Mouse (Mus musculus): Measurements from ENCODE around the gene Gm49395. TPM values are rescaled to one million over a fixed set of nuclear protein-coding genes. Genes with fewer than 3 reads are reported as not detected.

Gene Gm49395
- polyA plus RNA-seq, 1 experiment from 2014 or later, result 4.9 TPM

DNA sequence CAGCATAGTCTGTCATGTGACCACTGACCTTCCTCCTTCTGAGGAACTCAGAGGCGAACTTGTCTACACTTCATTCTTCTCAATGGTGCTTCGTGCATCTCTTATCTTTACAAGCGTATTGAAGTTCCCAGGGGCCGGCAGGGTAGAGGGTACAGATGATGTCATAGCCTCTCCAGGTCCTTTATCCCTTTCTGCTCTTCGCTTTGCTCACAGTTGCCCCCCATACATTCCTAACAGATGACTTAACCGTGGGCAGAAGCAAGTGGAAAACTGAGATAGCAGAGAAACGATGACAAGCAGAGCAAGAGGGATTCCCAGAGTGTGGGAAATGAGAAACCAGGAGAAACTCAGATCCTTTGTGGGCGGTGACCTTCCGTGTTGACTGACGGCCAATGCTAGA is 80.3 kb downstream of the Gm49395 start:
- Histone ChIP-seq H3K9ac (ENCODE audit: low read length) (no peak overlapping the region), H3K27me3 (ENCODE audit: control insufficient read depth, insufficient read depth, low read length) (no peaks in the 10 kb centered on the region), H3K4me1 (ENCODE audit: control insufficient read depth, insufficient read depth, low read length) (no peaks in the 10 kb centered on the region), H3K9me3 (replicated peaks; ENCODE audit: control insufficient read depth, low read length) (no peaks in the 10 kb centered on the region), H3K4me2 (ENCODE audit: low read depth, low read length) (no peak overlapping the region), H3K27ac (ENCODE audit: low read length) (no peak overlapping the region), H3K4me3 (replicated peaks; ENCODE audit: low read length) (no peak overlapping the region), H3K36me3 (ENCODE audit: control insufficient read depth, insufficient read depth, low read length) (no peaks in the 10 kb centered on the region)
- 65% methylated on average over 10 of the region's 10 CpGs for WGBS
- ATAC-seq (ENCODE audit: insufficient read depth, low FRiP score), result no peak

DNA sequence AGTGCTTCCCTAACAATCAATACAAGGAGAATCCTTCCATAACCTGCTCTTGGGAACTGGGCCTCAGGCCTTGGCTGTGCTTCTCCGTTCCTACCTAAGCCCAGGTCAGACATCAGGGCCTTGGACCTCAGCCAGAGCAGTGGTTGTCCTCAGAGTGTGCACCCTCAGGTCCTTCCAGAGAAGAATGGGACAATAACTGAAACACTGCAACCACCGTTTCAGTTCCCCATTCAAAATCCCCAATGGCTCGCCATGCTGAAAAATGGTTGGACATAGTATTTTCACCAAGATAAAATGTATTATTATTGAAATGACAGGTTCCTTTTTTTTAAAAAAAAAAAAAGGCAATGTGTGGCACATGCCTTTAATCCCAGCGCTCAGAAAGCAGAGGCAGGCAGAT is 81.0 kb downstream of the Gm49395 start:
- ATAC-seq (ENCODE audit: insufficient read depth, low FRiP score), result no peak
- Histone ChIP-seq H3K4me1 (ENCODE audit: control insufficient read depth, insufficient read depth, low read length) (no peaks in the 10 kb centered on the region), H3K9me3 (replicated peaks; ENCODE audit: control insufficient read depth, low read length) (no peaks in the 10 kb centered on the region), H3K27me3 (ENCODE audit: control insufficient read depth, insufficient read depth, low read length) (no peaks in the 10 kb centered on the region), H3K9ac (ENCODE audit: low read length) (no peak overlapping the region), H3K4me2 (ENCODE audit: low read depth, low read length) (no peak overlapping the region), H3K36me3 (ENCODE audit: control insufficient read depth, insufficient read depth, low read length) (no peaks in the 10 kb centered on the region), H3K27ac (ENCODE audit: low read length) (no peak overlapping the region), H3K4me3 (replicated peaks; ENCODE audit: low read length) (no peak overlapping the region)
- 86% methylated on average over 4 of the region's 4 CpGs for WGBS

DNA sequence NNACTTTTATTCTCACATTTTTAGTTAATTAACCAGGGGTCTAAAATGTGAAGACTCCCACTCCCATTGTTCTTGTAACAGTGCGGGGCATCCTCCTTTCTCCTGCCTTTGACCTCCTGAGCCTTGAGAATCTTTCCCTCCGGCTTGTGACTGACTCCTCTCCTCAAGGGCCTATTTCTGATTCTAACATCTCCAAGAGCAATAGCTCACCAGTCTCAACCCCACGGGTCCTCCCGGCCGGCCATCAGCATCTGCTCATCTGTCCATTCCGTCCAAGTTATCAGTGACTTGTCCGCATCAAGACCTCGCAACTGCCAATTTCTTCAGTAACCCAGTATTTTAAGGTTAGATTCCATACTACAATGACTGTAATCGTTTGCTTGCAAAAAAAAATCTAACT is 84.2 kb downstream of the Gm49395 start:
- H3K27ac ChIP-seq (ENCODE audit: low read length), result no peak overlapping the region
- H3K9ac ChIP-seq (ENCODE audit: low read length), result no peak overlapping the region
- H3K27me3 ChIP-seq (ENCODE audit: control insufficient read depth, insufficient read depth, low read length), result no peaks in the 10 kb centered on the region
- H3K4me2 ChIP-seq (ENCODE audit: low read depth, low read length), result no peak overlapping the region
- WGBS, result 90% methylated on average over 9 of the region's 9 CpGs
- no peaks in the 10 kb centered on the region for H3K4me1 ChIP-seq (ENCODE audit: control insufficient read depth, insufficient read depth, low read length)
- no peaks in the 10 kb centered on the region for H3K36me3 ChIP-seq (ENCODE audit: control insufficient read depth, insufficient read depth, low read length)
- ATAC-seq (ENCODE audit: insufficient read depth, low FRiP score), result no peak
- H3K4me3 ChIP-seq (replicated peaks; ENCODE audit: low read length), result no peak overlapping the region
- H3K9me3 ChIP-seq (replicated peaks; ENCODE audit: control insufficient read depth, low read length), result no peaks in the 10 kb centered on the region

DNA sequence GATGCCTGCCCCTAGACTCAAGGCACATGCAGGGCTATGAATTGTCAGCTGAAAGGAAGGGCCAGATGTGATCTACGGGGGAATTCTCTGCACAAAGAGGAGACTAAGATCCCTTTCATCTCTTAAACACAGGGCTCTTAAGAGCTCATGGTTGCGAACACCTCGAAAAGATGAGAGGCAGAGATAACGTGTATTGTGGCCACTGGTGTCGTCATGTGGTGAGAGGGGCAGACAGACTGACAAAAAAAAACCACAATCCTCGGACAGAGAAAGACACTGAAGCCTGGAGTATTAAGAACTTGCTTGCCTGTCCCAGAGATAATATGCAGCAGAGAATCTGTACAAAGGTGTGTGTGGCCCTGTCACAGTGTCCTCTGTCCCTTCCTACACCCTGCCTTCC is 90.2 kb downstream of the Gm49395 start:
- Histone ChIP-seq H3K27ac (ENCODE audit: low read length) (no peak overlapping the region), H3K9ac (ENCODE audit: low read length) (no peak overlapping the region), H3K36me3 (ENCODE audit: control insufficient read depth, insufficient read depth, low read length) (no peaks in the 10 kb centered on the region), H3K9me3 (replicated peaks; ENCODE audit: control insufficient read depth, low read length) (no peaks in the 10 kb centered on the region), H3K4me1 (ENCODE audit: control insufficient read depth, insufficient read depth, low read length) (no peaks in the 10 kb centered on the region), H3K27me3 (ENCODE audit: control insufficient read depth, insufficient read depth, low read length) (no peaks in the 10 kb centered on the region), H3K4me3 (replicated peaks; ENCODE audit: low read length) (no peak overlapping the region), H3K4me2 (ENCODE audit: low read depth, low read length) (no peak overlapping the region)
- 61% methylated on average over 6 of the region's 6 CpGs for WGBS
- no peak for ATAC-seq (ENCODE audit: insufficient read depth, low FRiP score)

DNA sequence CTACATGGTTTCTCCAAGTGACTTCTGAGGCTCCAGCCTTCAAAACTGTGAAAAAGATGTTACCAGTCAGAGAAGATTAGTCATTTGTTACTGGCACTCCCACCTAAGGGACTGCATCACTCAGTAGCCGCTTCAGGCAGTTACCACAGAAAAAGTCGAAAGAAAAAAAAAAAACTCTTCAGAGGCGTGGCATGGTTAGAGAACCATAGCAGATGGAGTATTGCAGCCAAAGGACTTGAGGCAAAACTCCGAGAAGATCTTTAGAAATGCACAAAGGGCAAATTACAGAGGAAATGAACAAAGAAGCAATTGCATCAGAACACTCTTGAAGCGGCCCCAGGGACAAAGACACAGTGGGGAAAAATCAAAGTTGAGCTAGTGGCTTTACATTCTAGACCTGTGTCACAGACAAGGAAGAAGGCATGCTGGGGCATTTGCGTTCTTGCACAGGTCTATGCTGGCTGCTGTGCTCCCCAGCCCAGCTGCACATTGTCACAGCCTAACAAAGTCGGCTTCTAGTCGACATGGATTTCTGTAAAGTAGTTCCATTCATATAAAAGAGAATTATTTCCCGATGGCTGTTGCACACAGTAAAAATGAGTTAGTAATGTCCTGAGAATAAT is 95.4 kb downstream of the Gm49395 start:
- WGBS, result 40% methylated on average over 9 of the region's 9 CpGs
- ATAC-seq (ENCODE audit: insufficient read depth, low FRiP score), result no peak
- no peaks in the 10 kb centered on the region for H3K9me3 ChIP-seq (replicated peaks; ENCODE audit: control insufficient read depth, low read length)
- H3K36me3 ChIP-seq (ENCODE audit: control insufficient read depth, insufficient read depth, low read length), result no peaks in the 10 kb centered on the region
- no peak overlapping the region for H3K4me2 ChIP-seq (ENCODE audit: low read depth, low read length)
- no peak overlapping the region for H3K9ac ChIP-seq (ENCODE audit: low read length)
- no peak overlapping the region for H3K27ac ChIP-seq (ENCODE audit: low read length)
- no peaks in the 10 kb centered on the region for H3K27me3 ChIP-seq (ENCODE audit: control insufficient read depth, insufficient read depth, low read length)
- no peak overlapping the region for H3K4me3 ChIP-seq (replicated peaks; ENCODE audit: low read length)
- H3K4me1 ChIP-seq (ENCODE audit: control insufficient read depth, insufficient read depth, low read length), result no peaks in the 10 kb centered on the region

DNA sequence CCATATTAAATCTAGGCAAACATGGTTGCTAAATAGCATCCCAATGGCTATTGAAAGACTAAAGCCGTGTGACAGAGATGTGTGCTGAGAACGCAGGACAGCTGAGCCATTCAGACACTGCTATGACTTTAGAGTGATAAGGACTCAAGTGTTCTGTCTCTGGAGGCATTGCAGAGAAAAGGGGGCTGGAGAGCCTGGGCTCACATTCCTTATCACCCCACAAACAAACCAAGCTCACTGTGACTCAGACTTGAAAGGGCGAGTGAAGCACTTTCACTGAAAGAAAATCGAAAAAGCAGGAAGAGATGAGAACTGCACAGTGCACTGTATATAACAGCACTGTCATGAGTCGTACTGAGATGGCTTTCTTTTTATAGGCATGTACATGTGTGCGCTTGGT is 96.4 kb downstream of the Gm49395 start:
- Histone ChIP-seq H3K9ac (ENCODE audit: low read length) (no peak overlapping the region), H3K9me3 (replicated peaks; ENCODE audit: control insufficient read depth, low read length) (no peaks in the 10 kb centered on the region), H3K4me2 (ENCODE audit: low read depth, low read length) (no peak overlapping the region), H3K27me3 (ENCODE audit: control insufficient read depth, insufficient read depth, low read length) (no peaks in the 10 kb centered on the region), H3K4me1 (ENCODE audit: control insufficient read depth, insufficient read depth, low read length) (no peaks in the 10 kb centered on the region), H3K36me3 (ENCODE audit: control insufficient read depth, insufficient read depth, low read length) (no peaks in the 10 kb centered on the region), H3K27ac (ENCODE audit: low read length) (no peak overlapping the region), H3K4me3 (replicated peaks; ENCODE audit: low read length) (no peak overlapping the region)
- WGBS, result 57% methylated on average over 6 of the region's 6 CpGs
- ATAC-seq (ENCODE audit: insufficient read depth, low FRiP score), result no peak

DNA sequence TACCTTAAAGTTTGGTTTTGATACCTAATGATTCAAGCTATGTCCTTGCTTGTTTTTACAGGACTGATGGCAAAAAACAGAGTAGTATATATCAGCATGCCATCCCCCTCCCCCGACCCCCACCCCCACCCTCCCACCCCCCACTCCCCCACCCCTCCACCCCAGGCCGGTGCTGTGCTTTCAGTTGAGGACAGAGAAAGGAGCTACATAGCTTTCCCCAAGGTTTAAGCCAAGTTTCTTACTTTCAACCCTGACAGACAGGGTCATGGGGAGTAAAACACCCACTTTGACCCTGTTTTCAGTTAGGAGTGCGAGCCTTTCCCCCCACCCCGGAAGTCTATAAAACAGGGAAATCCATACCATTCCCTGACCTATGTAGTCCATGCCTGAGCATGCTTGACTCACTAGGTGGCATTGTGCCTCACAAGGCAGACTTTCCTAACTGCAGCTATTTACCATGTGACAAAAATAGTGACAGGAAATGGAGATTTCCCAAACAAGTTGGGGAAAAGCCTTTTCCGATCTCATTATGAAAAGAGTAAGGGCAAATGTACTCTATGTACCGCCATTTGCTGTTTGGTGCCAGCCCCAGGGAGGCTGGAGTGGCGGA is 98.2 kb downstream of the Gm49395 start:
- no peaks in the 10 kb centered on the region for H3K4me1 ChIP-seq (ENCODE audit: control insufficient read depth, insufficient read depth, low read length)
- H3K36me3 ChIP-seq (ENCODE audit: control insufficient read depth, insufficient read depth, low read length), result 0 out of 2 replicates have a peak, but pooled peaks cover 4% of the 10 kb centered on the region
- 0 out of 2 replicates have a peak, but pooled peaks have one; percentile 47 for ATAC-seq (ENCODE audit: insufficient read depth, low FRiP score)
- H3K27ac ChIP-seq (ENCODE audit: low read length), result no peak overlapping the region
- H3K9me3 ChIP-seq (replicated peaks; ENCODE audit: control insufficient read depth, low read length), result no peaks in the 10 kb centered on the region
- no peak overlapping the region for H3K4me3 ChIP-seq (replicated peaks; ENCODE audit: low read length)
- WGBS, result 46% methylated on average over 7 of the region's 7 CpGs
- no peak overlapping the region for H3K4me2 ChIP-seq (ENCODE audit: low read depth, low read length)
- H3K9ac ChIP-seq (ENCODE audit: low read length), result no peak overlapping the region
- H3K27me3 ChIP-seq (ENCODE audit: control insufficient read depth, insufficient read depth, low read length), result no peaks in the 10 kb centered on the region

DNA sequence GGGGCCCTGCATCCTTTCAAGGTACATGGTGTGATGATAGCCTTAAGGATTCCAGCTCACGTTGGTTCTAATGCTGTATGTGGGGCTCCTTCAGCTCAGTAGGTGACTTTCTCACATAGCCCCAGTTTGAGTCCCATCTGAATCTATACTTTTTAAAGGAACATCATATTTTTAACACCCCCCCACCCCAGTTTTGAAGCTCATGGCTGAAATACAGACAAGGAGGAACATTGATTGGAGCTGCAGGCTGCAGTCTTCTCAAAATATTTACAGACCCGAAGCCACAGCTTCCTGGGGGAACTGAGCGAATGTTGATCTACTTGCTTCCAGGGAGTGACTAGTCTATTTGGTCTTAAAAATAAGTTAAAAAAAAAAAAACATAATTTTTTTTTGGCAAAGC is 98.9 kb downstream of the Gm49395 start:
- no peaks in the 10 kb centered on the region for H3K4me1 ChIP-seq (ENCODE audit: control insufficient read depth, insufficient read depth, low read length)
- no peak overlapping the region for H3K4me3 ChIP-seq (replicated peaks; ENCODE audit: low read length)
- no peaks in the 10 kb centered on the region for H3K27me3 ChIP-seq (ENCODE audit: control insufficient read depth, insufficient read depth, low read length)
- H3K9ac ChIP-seq (ENCODE audit: low read length), result no peak overlapping the region
- H3K4me2 ChIP-seq (ENCODE audit: low read depth, low read length), result no peak overlapping the region
- no peaks in the 10 kb centered on the region for H3K9me3 ChIP-seq (replicated peaks; ENCODE audit: control insufficient read depth, low read length)
- 0 out of 2 replicates have a peak, but pooled peaks cover 4% of the 10 kb centered on the region for H3K36me3 ChIP-seq (ENCODE audit: control insufficient read depth, insufficient read depth, low read length)
- no peak for ATAC-seq (ENCODE audit: insufficient read depth, low FRiP score)
- H3K27ac ChIP-seq (ENCODE audit: low read length), result no peak overlapping the region
- 69% methylated on average over 3 of the region's 3 CpGs for WGBS

DNA sequence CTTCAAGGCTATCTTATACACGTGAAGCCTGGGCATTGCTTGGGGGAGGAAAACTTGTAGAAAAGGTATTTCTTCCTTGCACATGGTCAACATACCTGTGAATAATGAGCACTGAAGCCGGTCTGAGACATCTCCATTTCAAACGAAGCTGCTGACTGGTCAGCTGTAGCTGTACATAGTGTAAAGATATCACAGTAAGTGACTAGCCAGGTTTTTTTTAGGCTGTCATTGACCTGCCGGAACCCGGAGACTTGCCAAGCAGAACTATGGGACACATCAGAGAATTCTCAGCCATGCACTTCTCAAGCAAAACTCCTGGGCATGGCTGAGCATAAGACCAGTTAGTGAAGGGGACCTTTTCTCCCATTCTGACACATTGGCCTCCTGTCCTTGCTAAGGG is 99.6 kb downstream of the Gm49395 start:
- 77% methylated on average over 5 of the region's 5 CpGs for WGBS
- Histone ChIP-seq H3K27me3 (ENCODE audit: control insufficient read depth, insufficient read depth, low read length) (no peaks in the 10 kb centered on the region), H3K4me3 (replicated peaks; ENCODE audit: low read length) (no peak overlapping the region), H3K4me2 (ENCODE audit: low read depth, low read length) (no peak overlapping the region), H3K27ac (ENCODE audit: low read length) (no peak overlapping the region), H3K4me1 (ENCODE audit: control insufficient read depth, insufficient read depth, low read length) (no peaks in the 10 kb centered on the region), H3K9me3 (replicated peaks; ENCODE audit: control insufficient read depth, low read length) (no peaks in the 10 kb centered on the region), H3K9ac (ENCODE audit: low read length) (no peak overlapping the region), H3K36me3 (ENCODE audit: control insufficient read depth, insufficient read depth, low read length) (0 out of 2 replicates have a peak, but pooled peaks cover 4% of the 10 kb centered on the region)
- no peak for ATAC-seq (ENCODE audit: insufficient read depth, low FRiP score)

All from stomach, embryonic 16.5 days (tissue).